Mouse (Mus musculus) liver, embryonic 14.5 days (tissue): ENCODE data around the gene A630095N17Rik.

Source experiments
- CTCF ChIP-seq: IDR thresholded peaks from 2 replicates; pipeline ENCODE4 v1.5.1; 2016; ENCODE audit warnings: antibody characterized with exemption, low read depth, control low read depth
- EP300 ChIP-seq: IDR thresholded peaks from 2 replicates; pipeline ENCODE4 v1.6.1; 2016; ENCODE audit warnings: antibody characterized with exemption, low read depth

- TF ChIP-seq CTCF = no peak
- TF ChIP-seq EP300 = no peak
These were observed 46.3 kb upstream of the A630095N17Rik start, which contains the start of gene Resp18 for GRCm38 (mm10) chr1:75278228-75278627.
